Mouse (Mus musculus): ENCODE measurements around the gene Gm49630. TPM values are rescaled to one million over a fixed set of nuclear protein-coding genes. Genes with fewer than 3 reads are reported as not detected.

Gm49630 gene
- total RNA-seq, 2 experiments from 2014 or later: not detected

Other genes with a start within 250 kb of the Gm49630 start
- gene Rps6ka2, start 201.9 kb downstream of the Gm49630 start, total RNA-seq (2021): 10 to 100 TPM; 57.1 to 59.2 TPM
- gene Tcp10a, start 47.3 kb downstream of the Gm49630 start, total RNA-seq (2021): under 1 TPM in 1 of 2 experiments, not detected in 1; 0.14 TPM
- not detected for gene Ttll2, start 19.3 kb downstream of the Gm49630 start, total RNA-seq (2021)
- gene Unc93a2, start 13.5 kb upstream of the Gm49630 start, total RNA-seq (2021): not detected

Data from left cerebral cortex, postnatal 25 days (tissue).